Comparison of ENCODE assay signal across 9 mouse cellular contexts in the genomic region with DNA sequence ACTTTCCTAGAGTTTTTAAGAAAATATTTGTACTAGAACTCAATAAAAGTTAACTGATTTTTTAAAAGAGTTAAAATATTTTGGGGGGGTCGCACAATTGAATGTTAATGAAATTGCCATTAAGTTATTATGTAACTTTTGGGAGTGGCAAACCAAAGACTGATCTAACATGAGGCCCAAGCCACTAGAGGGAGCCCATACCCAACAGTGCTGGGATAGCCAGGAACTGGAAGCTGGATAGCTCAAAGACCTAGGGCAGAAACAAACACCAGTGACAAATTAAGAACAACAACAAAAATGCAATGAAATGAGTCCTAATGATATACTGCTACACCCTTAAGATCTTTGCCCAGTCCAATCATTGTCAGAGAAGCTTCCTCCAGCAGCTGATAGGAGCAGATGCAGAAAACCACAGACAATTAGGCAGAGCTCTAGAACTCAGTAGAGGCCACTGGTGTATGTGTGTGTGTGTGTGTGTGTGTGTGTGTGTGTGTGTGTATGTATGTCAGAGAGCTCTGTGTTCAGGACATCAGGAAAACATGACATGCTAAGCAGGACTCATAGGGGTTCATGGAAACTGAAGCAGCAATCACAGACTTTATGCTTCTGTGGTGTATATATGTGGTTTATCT.
A peak's percentile ranks its signal among the peaks of the same experiment; 100 is the strongest.
DNase-seq lines count a peak whose midpoint lies in the region; ATAC-seq lines count a peak whose summit lies in the region.
"Had no signal": no experiment of that assay in that cellular context is flagged by ENCODE, and none has a peak within 500 bp of the region (broad histone marks: within the 10 kb centered on the region; RNA-seq: fewer than 3 reads in every experiment).

No protein-coding gene starts in this region.

- no peak overlapping the region for H3K9ac ChIP-seq in liver, embryonic 11.5 days (ENCODE audit: low read depth, low read length)
- H3K9ac ChIP-seq: lung, embryonic 15.5 days had no signal

- no peak overlapping the region for H3K27ac ChIP-seq in liver, embryonic 11.5 days (ENCODE audit: low read depth, low read length)
- H3K27ac ChIP-seq: lung, embryonic 15.5 days had no signal

- intact Hi-C loops in heart, postnatal 14 days (cut with DNase I) = loop anchor here (5.0 to 10.0 kb wide), 3 partner anchors 617 to 1182 kb away; no protein-coding TSS in a partner anchor
- intact Hi-C loops in left cerebral cortex, postnatal 36 days (cut with DNase I) = loop anchor here (5.0 to 10.0 kb wide), 2 partner anchors 617 to 1180 kb away; no protein-coding TSS in a partner anchor

- H3K4me3 ChIP-seq in liver, embryonic 11.5 days (ENCODE audit: low read depth, low read length) = no peak overlapping the region
- H3K4me3 ChIP-seq: lung, embryonic 15.5 days had no signal

- peak; percentile 39 for DNase-seq in liver
- DNase-seq in liver, embryonic 11.5 days (ENCODE audit: low spot score) = no peak
- DNase-seq in R1 (ENCODE audit: low read depth, low spot score) = peak; percentile 30
- peak; percentile 31 to 65 for DNase-seq in cerebellum, postnatal 25 days
- DNase-seq in heart, postnatal 14 days = peak; percentile 25 to 57
- peak; percentile 7 to 45 for DNase-seq in left cerebral cortex, postnatal 36 days (ENCODE audit: low spot score in 2 of 2)
- peak; percentile 16 to 21 for DNase-seq in right cerebral cortex, postnatal 36 days (ENCODE audit: low spot score in 2 of 2)
- no peak for DNase-seq in thymus, postnatal 10 days (ENCODE audit: low spot score in 2 of 2)

- no peaks in the 10 kb centered on the region for H3K4me1 ChIP-seq in liver, embryonic 11.5 days (replicated peaks; ENCODE audit: control insufficient read depth, insufficient read depth, low read length)
- H3K4me1 ChIP-seq: lung, embryonic 15.5 days had no signal

- no peaks in the 10 kb centered on the region for H3K27me3 ChIP-seq in liver, embryonic 11.5 days (replicated peaks; ENCODE audit: control insufficient read depth, insufficient read depth, low read length)
- H3K27me3 ChIP-seq: lung, embryonic 15.5 days had no signal

- 19% methylated on average over 1 of the region's 1 CpGs for WGBS in liver, embryonic 11.5 days

- H3K9me3 ChIP-seq in liver, embryonic 11.5 days (ENCODE audit: control insufficient read depth, low read length) = no peaks in the 10 kb centered on the region
- H3K9me3 ChIP-seq: lung, embryonic 15.5 days had no signal

- no peak overlapping the region for H3K4me2 ChIP-seq in liver, embryonic 11.5 days
- H3K4me2 ChIP-seq: lung, embryonic 15.5 days had no signal

- H3K36me3 ChIP-seq in liver, embryonic 11.5 days (ENCODE audit: control insufficient read depth, insufficient read depth, low read length) = no peaks in the 10 kb centered on the region
- H3K36me3 ChIP-seq: lung, embryonic 15.5 days had no signal

- no peak for ATAC-seq in liver, embryonic 11.5 days (replicated peaks; ENCODE audit: low FRiP score)

Comparison
In these comparisons a context has a peak if more than half of its experiments do, and no peak if none do; other contexts are left out.
1. DNase-seq: peak in liver (single experiment), R1 (single experiment), cerebellum, postnatal 25 days (2 of 2), heart, postnatal 14 days (2 of 2), left cerebral cortex, postnatal 36 days (2 of 2) and right cerebral cortex, postnatal 36 days (2 of 2); none in liver, embryonic 11.5 days (single experiment) and thymus, postnatal 10 days (0 of 2).